9 mouse cellular contexts compared by ENCODE assay signal in genomic region chr15:100746478-100747120, GRCm38 (mm10). TPM values are rescaled to one million over a fixed set of nuclear protein-coding genes. Genes with fewer than 3 reads are reported as not detected.
A peak's percentile ranks its signal among the peaks of the same experiment; 100 is the strongest.
DNase-seq lines count a peak whose midpoint lies in the region; ATAC-seq and TF ChIP-seq lines count a peak whose summit lies in the region.
"Had no signal": no experiment of that assay in that cellular context is flagged by ENCODE, and none has a peak within 500 bp of the region (broad histone marks: within the 10 kb centered on the region; RNA-seq: fewer than 3 reads in every experiment).

No protein-coding gene starts in this region.

- H3K27ac ChIP-seq in kidney, embryonic 14.5 days (ENCODE audit: low read depth, low read length): no peak overlapping the region
- H3K27ac ChIP-seq in limb, embryonic 12.5 days: no peak overlapping the region
- H3K27ac ChIP-seq in midbrain, postnatal 0 days (ENCODE audit: low read depth, low read length): no peak overlapping the region

- H3K4me1 ChIP-seq in kidney, embryonic 14.5 days (ENCODE audit: control insufficient read depth, insufficient read depth, low read length): 0 out of 2 replicates have a peak, but pooled peaks cover 6% of the 10 kb centered on the region
- peaks cover 69% of the 10 kb centered on the region for H3K4me1 ChIP-seq in erythroblast, embryonic 14.5 days (ENCODE audit: control insufficient read depth)
- peaks cover 10% of the 10 kb centered on the region for H3K4me1 ChIP-seq in limb, embryonic 12.5 days (replicated peaks)
- no peaks in the 10 kb centered on the region for H3K4me1 ChIP-seq in midbrain, postnatal 0 days (ENCODE audit: insufficient read depth, low read length)

- DNase-seq in kidney, postnatal 14 days: no peak
- no peak for DNase-seq in midbrain, postnatal 0 days (ENCODE audit: low spot score)
- DNase-seq in cerebellum, adult 11-12 months: no peak
- no peak for DNase-seq in cerebellum, postnatal 14 days
- DNase-seq in adrenal gland, postnatal 25 days: no peak

- no peaks in the 10 kb centered on the region for H3K36me3 ChIP-seq in kidney, embryonic 14.5 days (ENCODE audit: control insufficient read depth, insufficient read depth, low read length)
- no peaks in the 10 kb centered on the region; the same call in 1 of the 2 replicates for H3K36me3 ChIP-seq in erythroblast, embryonic 14.5 days (ENCODE audit: control insufficient read depth)
- no peaks in the 10 kb centered on the region for H3K36me3 ChIP-seq in limb, embryonic 12.5 days
- no peaks in the 10 kb centered on the region for H3K36me3 ChIP-seq in midbrain, postnatal 0 days (ENCODE audit: insufficient read depth, low read length)
- H3K36me3 ChIP-seq: G1E had no signal

- no peaks in the 10 kb centered on the region for H3K27me3 ChIP-seq in kidney, embryonic 14.5 days (ENCODE audit: control insufficient read depth, insufficient read depth, low read length)
- no peaks in the 10 kb centered on the region for H3K27me3 ChIP-seq in erythroblast, embryonic 14.5 days (ENCODE audit: control insufficient read depth)
- H3K27me3 ChIP-seq in limb, embryonic 12.5 days: peaks cover 11% of the 10 kb centered on the region; the same call in 1 of the 2 replicates
- H3K27me3 ChIP-seq in midbrain, postnatal 0 days (ENCODE audit: insufficient read depth, low read length): no peaks in the 10 kb centered on the region

- H3K4me3 ChIP-seq in kidney, embryonic 14.5 days (ENCODE audit: low read length): peak overlapping the region; percentile 30
- H3K4me3 ChIP-seq in erythroblast, embryonic 14.5 days (replicated peaks): peak overlapping the region; percentile 34
- H3K4me3 ChIP-seq in limb, embryonic 12.5 days (replicated peaks): peak overlapping the region; percentile 35
- H3K4me3 ChIP-seq in midbrain, postnatal 0 days (ENCODE audit: low read depth, low read length): peak overlapping the region; percentile 8; the same call in 1 of the 2 replicates

- no peaks in the 10 kb centered on the region for H3K9me3 ChIP-seq in kidney, embryonic 14.5 days (ENCODE audit: control insufficient read depth, low read length)
- peaks cover 4% of the 10 kb centered on the region; the same call in 1 of the 2 replicates for H3K9me3 ChIP-seq in erythroblast, embryonic 14.5 days (ENCODE audit: control insufficient read depth, low read length)
- no peaks in the 10 kb centered on the region for H3K9me3 ChIP-seq in limb, embryonic 12.5 days
- H3K9me3 ChIP-seq in midbrain, postnatal 0 days (ENCODE audit: low read length): no peaks in the 10 kb centered on the region

- H3K4me2 ChIP-seq in kidney, embryonic 14.5 days (replicated peaks; ENCODE audit: low read depth, low read length): peak overlapping the region; percentile 55
- peak overlapping the region; percentile 63 for H3K4me2 ChIP-seq in limb, embryonic 12.5 days
- peak overlapping the region; percentile 50 for H3K4me2 ChIP-seq in midbrain, postnatal 0 days (ENCODE audit: low read depth, low read length, poor library complexity, severe bottlenecking)

- TF ChIP-seq CTCF in midbrain, postnatal 0 days (IDR thresholded peaks at IDR 0.05): no peak

- no peak overlapping the region for H3K9ac ChIP-seq in kidney, embryonic 14.5 days (ENCODE audit: low read depth, low read length)
- H3K9ac ChIP-seq in limb, embryonic 12.5 days (replicated peaks): no peak overlapping the region
- no peak overlapping the region for H3K9ac ChIP-seq in midbrain, postnatal 0 days (replicated peaks; ENCODE audit: low read length, poor library complexity, severe bottlenecking)

- WGBS in kidney, embryonic 14.5 days: 28% methylated on average over 6 of the region's 6 CpGs
- 21% methylated on average over 6 of the region's 6 CpGs for WGBS in limb, embryonic 12.5 days
- 30% methylated on average over 6 of the region's 6 CpGs for WGBS in midbrain, postnatal 0 days

- peak; percentile 79 for ATAC-seq in kidney, embryonic 14.5 days (ENCODE audit: low FRiP score, low TSS enrichment)
- 0 out of 2 replicates have a peak, but pooled peaks have one; percentile 52 for ATAC-seq in limb, embryonic 12.5 days (ENCODE audit: insufficient number of reproducible peaks, insufficient read depth, low FRiP score, low TSS enrichment, low read depth)
- ATAC-seq in midbrain, postnatal 0 days (ENCODE audit: low FRiP score): no peak

RNA-seq across cellular contexts. Expression of gene Slc4a8, which starts 14.9 kb away (rescaled TPM):
- 7.6 and 8.5 TPM in 2 replicates for polyA plus RNA-seq in kidney, embryonic 14.5 days (2014; fragmentation: Nextera tagmentation; extraction: Ambion mirVana)
- polyA plus RNA-seq in erythroblast, embryonic 14.5 days (2012): 0.09 TPM in 1 of 2 replicates, not detected in the other
- polyA plus RNA-seq in limb, embryonic 12.5 days (2016; fragmentation: Nextera tagmentation; extraction: Ambion mirVana): 7.5 and 8.6 TPM in 2 replicates
- 31.2 and 31.8 TPM in 2 replicates for total RNA-seq in midbrain, postnatal 0 days (2014; rRNA removed)
- polyA plus RNA-seq in midbrain, postnatal 0 days (2015; fragmentation: Nextera tagmentation; extraction: Ambion mirVana): 31.0 and 37.3 TPM in 2 replicates
- total RNA-seq in adrenal gland, postnatal 25 days (2021): 4.9 and 6.3 TPM in 2 replicates
- polyA plus RNA-seq: G1E had no signal

RNA-seq across cellular contexts. Expression of gene Galnt6, which starts 17.4 kb away (rescaled TPM):
- 0.16 and 0.17 TPM in 2 replicates for polyA plus RNA-seq in kidney, embryonic 14.5 days (2014; fragmentation: Nextera tagmentation; extraction: Ambion mirVana)
- 0.04 and 0.06 TPM in 2 replicates for polyA plus RNA-seq in erythroblast, embryonic 14.5 days (2012)
- 0.15 and 0.20 TPM in 2 replicates for polyA plus RNA-seq in limb, embryonic 12.5 days (2016; fragmentation: Nextera tagmentation; extraction: Ambion mirVana)
- total RNA-seq in midbrain, postnatal 0 days (2014; rRNA removed): 0.16 and 0.71 TPM in 2 replicates
- polyA plus RNA-seq in midbrain, postnatal 0 days (2015; fragmentation: Nextera tagmentation; extraction: Ambion mirVana): 0.20 and 0.22 TPM in 2 replicates
- 3.8 and 6.3 TPM in 2 replicates for total RNA-seq in adrenal gland, postnatal 25 days (2021)

RNA-seq across cellular contexts. Expression of gene Cela1, which starts 58.9 kb away (rescaled TPM):
- 9.4 and 9.9 TPM in 2 replicates for polyA plus RNA-seq in kidney, embryonic 14.5 days (2014; fragmentation: Nextera tagmentation; extraction: Ambion mirVana)
- 0.08 and 0.41 TPM in 2 replicates for polyA plus RNA-seq in erythroblast, embryonic 14.5 days (2012)
- 1.1 and 2.5 TPM in 2 replicates for polyA plus RNA-seq in limb, embryonic 12.5 days (2016; fragmentation: Nextera tagmentation; extraction: Ambion mirVana)
- total RNA-seq in midbrain, postnatal 0 days (2014; rRNA removed): 2.0 TPM in 1 of 2 replicates, not detected in the other
- polyA plus RNA-seq in midbrain, postnatal 0 days (2015; fragmentation: Nextera tagmentation; extraction: Ambion mirVana): 2.0 TPM in 2 replicates
- 58.0 and 58.6 TPM in 2 replicates for total RNA-seq in adrenal gland, postnatal 25 days (2021)
